Mouse (Mus musculus): Measurements from ENCODE around the gene Mpst. TPM values are rescaled to one million over a fixed set of nuclear protein-coding genes. Genes with fewer than 3 reads are reported as not detected.

The Mpst gene
- polyA plus RNA-seq, 1 experiment from 2014 or later: 2.7 TPM

DNA sequence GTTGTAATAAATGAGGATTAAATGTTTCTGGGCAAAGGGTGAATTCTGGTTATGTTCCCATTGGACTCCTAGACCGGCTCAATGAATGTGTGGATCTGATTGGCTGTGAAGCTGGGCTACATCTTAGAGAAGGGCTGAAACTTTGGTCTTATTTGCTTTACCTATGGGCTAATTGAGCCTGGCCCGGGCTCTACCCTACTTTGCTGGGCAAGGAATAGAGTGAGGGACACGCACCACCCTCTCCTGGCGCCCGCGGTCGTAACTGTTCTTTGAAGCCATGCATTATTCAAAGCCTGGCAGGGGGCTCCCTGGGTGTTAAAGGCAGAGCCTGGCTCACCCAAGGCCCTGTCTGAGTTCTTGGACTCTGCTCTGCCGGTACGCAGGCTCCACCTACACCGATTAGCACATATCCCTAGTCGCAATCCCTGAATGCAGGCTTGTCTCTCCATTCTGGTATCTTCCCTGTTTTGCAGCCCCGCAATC, 3.4 kb downstream of the Mpst start:
- Histone ChIP-seq H3K4me3 (ENCODE audit: low read depth, low read length) (peak overlapping the region; percentile 15), H3K27me3 (replicated peaks; ENCODE audit: control insufficient read depth, insufficient read depth, low read length) (peaks cover 42% of the 10 kb centered on the region), H3K36me3 (ENCODE audit: control insufficient read depth, insufficient read depth, low read length) (no peaks in the 10 kb centered on the region), H3K4me1 (replicated peaks; ENCODE audit: control insufficient read depth, insufficient read depth, low read length) (peaks cover 9% of the 10 kb centered on the region; the same call in 1 of the 2 replicates), H3K27ac (ENCODE audit: low read depth) (no peak overlapping the region), H3K4me2 (ENCODE audit: low read length) (peak overlapping the region; percentile 36), H3K9me3 (ENCODE audit: control insufficient read depth, low read length) (no peaks in the 10 kb centered on the region), H3K9ac (ENCODE audit: low read length) (0 out of 2 replicates have a peak overlapping the region, but pooled peaks have one; percentile 4)
- ATAC-seq (replicated peaks; ENCODE audit: low FRiP score, low TSS enrichment, low read depth) (no peak), DNase-seq (ENCODE audit: low spot score) (peak; percentile 74)
- 16% methylated on average over 12 of the region's 12 CpGs for WGBS

DNA sequence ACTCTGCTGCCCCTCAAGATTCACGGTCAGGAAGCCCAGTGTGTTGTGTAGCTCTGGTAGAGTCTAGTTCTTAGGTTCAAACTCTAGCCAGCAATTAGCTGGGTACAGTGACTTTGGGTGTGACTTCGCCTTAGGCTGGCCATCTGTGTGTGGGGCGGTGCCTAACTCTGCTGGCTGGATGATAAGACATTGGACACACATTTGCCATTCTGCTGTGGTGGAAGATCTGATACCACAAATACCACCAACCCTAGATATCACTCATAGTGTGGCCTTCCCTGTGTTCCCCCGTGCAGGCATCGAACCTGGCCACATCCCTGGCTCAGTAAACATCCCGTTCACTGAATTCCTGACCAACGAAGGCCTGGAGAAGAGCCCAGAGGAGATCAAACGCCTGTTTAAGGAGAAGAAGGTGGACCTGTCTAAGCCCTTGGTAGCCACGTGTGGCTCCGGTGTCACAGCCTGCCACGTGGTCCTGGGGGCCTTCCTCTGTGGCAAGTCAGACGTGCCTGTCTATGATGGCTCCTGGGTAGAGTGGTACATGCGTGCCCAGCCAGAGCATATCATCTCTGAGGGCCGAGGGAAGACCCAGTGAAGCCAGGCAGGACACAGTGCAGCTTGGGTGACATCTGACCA, 7.0 kb downstream of the Mpst start:
- ATAC-seq (replicated peaks; ENCODE audit: low FRiP score, low TSS enrichment, low read depth) (no peak), DNase-seq (ENCODE audit: low spot score) (no peak)
- WGBS: 86% methylated on average over 14 of the region's 14 CpGs
- no peaks in the 10 kb centered on the region for H3K36me3 ChIP-seq (ENCODE audit: control insufficient read depth, insufficient read depth, low read length)
- no peaks in the 10 kb centered on the region for H3K9me3 ChIP-seq (ENCODE audit: control insufficient read depth, low read length)
- no peak overlapping the region for H3K4me2 ChIP-seq (ENCODE audit: low read length)
- no peak overlapping the region for H3K4me3 ChIP-seq (ENCODE audit: low read depth, low read length)
- no peak overlapping the region for H3K27ac ChIP-seq (ENCODE audit: low read depth)
- H3K4me1 ChIP-seq (replicated peaks; ENCODE audit: control insufficient read depth, insufficient read depth, low read length): no peaks in the 10 kb centered on the region
- H3K9ac ChIP-seq (ENCODE audit: low read length): no peak overlapping the region
- peaks cover 35% of the 10 kb centered on the region for H3K27me3 ChIP-seq (replicated peaks; ENCODE audit: control insufficient read depth, insufficient read depth, low read length)

DNA sequence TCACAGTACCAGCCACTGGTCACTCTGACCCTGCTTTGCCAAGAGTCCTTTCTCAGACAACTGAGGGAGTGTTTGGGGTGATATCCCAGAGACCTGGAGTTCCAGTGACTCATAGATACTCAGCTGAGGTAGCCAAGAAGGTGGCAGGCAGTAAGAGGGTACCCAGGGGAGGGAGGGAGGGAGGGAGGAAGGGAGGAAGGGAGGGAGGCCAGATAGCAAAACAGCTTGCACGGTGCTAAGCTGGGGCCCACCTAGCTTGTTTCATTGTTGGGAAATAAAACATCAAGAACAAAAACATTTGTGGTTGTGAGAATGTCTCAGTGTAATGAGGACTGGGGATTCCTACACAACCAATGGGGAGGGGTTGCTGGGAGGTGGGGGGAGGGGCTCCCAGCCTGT, 7.5 kb downstream of the Mpst start:
- Histone ChIP-seq H3K27ac (ENCODE audit: low read depth) (no peak overlapping the region), H3K36me3 (ENCODE audit: control insufficient read depth, insufficient read depth, low read length) (no peaks in the 10 kb centered on the region), H3K4me2 (ENCODE audit: low read length) (no peak overlapping the region), H3K27me3 (replicated peaks; ENCODE audit: control insufficient read depth, insufficient read depth, low read length) (peaks cover 34% of the 10 kb centered on the region), H3K9me3 (ENCODE audit: control insufficient read depth, low read length) (no peaks in the 10 kb centered on the region), H3K4me1 (replicated peaks; ENCODE audit: control insufficient read depth, insufficient read depth, low read length) (no peaks in the 10 kb centered on the region), H3K9ac (ENCODE audit: low read length) (no peak overlapping the region), H3K4me3 (ENCODE audit: low read depth, low read length) (no peak overlapping the region)
- no peak for ATAC-seq (replicated peaks; ENCODE audit: low FRiP score, low TSS enrichment, low read depth)
- no peak for DNase-seq (ENCODE audit: low spot score)
- 47% methylated on average over 1 of the region's 1 CpGs for WGBS

DNA sequence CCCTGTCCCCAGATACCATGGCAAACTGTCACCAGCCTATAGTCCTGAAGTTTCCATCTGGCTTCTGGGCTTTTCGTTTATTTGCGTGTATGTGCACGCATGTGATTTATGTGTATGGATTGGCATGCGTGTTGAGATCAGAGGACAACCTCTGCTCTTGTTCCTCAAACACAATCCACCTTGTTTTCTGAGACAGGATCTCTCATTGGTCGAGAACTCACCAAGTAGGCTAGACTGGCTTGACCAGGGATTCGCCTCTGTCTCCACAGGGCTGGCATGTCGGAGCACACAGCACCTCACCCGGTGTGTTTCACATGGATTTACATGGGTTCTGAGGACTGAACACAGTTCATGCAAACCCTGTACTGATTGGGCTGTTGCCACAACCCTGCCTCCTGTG, 7.9 kb downstream of the Mpst start:
- Histone ChIP-seq H3K9me3 (ENCODE audit: control insufficient read depth, low read length) (no peaks in the 10 kb centered on the region), H3K27ac (ENCODE audit: low read depth) (no peak overlapping the region), H3K27me3 (replicated peaks; ENCODE audit: control insufficient read depth, insufficient read depth, low read length) (peaks cover 32% of the 10 kb centered on the region), H3K4me2 (ENCODE audit: low read length) (no peak overlapping the region), H3K4me3 (ENCODE audit: low read depth, low read length) (no peak overlapping the region), H3K9ac (ENCODE audit: low read length) (no peak overlapping the region), H3K36me3 (ENCODE audit: control insufficient read depth, insufficient read depth, low read length) (no peaks in the 10 kb centered on the region), H3K4me1 (replicated peaks; ENCODE audit: control insufficient read depth, insufficient read depth, low read length) (no peaks in the 10 kb centered on the region)
- WGBS: 88% methylated on average over 8 of the region's 8 CpGs
- no peak for DNase-seq (ENCODE audit: low spot score)
- no peak for ATAC-seq (replicated peaks; ENCODE audit: low FRiP score, low TSS enrichment, low read depth)

DNA sequence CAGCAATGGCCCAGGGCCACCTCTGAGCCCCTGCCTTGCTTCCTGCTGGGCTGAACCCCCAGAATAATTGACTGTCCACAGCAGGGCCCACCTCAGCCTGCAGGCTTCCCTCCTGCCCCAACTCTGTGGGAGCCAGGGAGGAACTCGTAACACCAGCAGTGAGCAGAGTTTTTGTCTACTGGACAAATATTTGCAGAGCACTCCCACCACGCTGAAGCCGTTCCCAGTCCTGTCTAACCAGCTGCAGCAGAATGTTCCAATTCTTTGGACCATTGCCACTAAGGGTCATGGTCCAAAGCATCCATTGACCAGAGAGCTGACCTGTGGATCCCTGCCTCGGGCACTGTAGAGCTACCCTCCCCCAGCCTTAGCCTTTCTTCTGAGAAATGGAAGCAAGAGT, 10.7 kb downstream of the Mpst start:
- no peaks in the 10 kb centered on the region for H3K36me3 ChIP-seq (ENCODE audit: control insufficient read depth, insufficient read depth, low read length)
- H3K4me3 ChIP-seq (ENCODE audit: low read depth, low read length): no peak overlapping the region
- no peak for ATAC-seq (replicated peaks; ENCODE audit: low FRiP score, low TSS enrichment, low read depth)
- no peak overlapping the region for H3K27ac ChIP-seq (ENCODE audit: low read depth)
- no peaks in the 10 kb centered on the region for H3K9me3 ChIP-seq (ENCODE audit: control insufficient read depth, low read length)
- no peaks in the 10 kb centered on the region for H3K4me1 ChIP-seq (replicated peaks; ENCODE audit: control insufficient read depth, insufficient read depth, low read length)
- no peak overlapping the region for H3K4me2 ChIP-seq (ENCODE audit: low read length)
- no peak for DNase-seq (ENCODE audit: low spot score)
- no peak overlapping the region for H3K9ac ChIP-seq (ENCODE audit: low read length)
- 34% methylated on average over 4 of the region's 4 CpGs for WGBS
- peaks cover 21% of the 10 kb centered on the region for H3K27me3 ChIP-seq (replicated peaks; ENCODE audit: control insufficient read depth, insufficient read depth, low read length)

DNA sequence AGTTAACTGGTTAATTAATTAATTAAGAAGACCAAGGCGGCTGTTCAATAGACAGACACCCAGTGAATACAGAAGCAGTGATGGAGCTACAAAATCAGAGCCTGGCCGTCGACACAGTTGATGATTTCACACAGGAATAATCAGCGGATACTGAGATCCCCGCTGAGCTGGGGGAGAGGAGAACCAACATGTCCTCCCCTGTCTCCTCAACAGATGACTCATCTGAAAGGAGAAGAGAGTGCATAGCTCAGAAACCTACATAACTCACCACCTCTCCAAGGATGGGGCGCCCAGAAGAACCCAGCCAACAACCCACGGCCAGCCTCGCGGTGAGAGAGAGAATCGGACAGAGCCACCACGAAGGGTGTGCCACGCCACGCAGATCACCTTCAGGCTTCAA, 14.2 kb downstream of the Mpst start:
- Histone ChIP-seq H3K4me3 (ENCODE audit: low read depth, low read length) (no peak overlapping the region), H3K9me3 (ENCODE audit: control insufficient read depth, low read length) (no peaks in the 10 kb centered on the region), H3K4me2 (ENCODE audit: low read length) (no peak overlapping the region), H3K36me3 (ENCODE audit: control insufficient read depth, insufficient read depth, low read length) (no peaks in the 10 kb centered on the region), H3K9ac (ENCODE audit: low read length) (no peak overlapping the region), H3K27ac (ENCODE audit: low read depth) (no peak overlapping the region), H3K27me3 (replicated peaks; ENCODE audit: control insufficient read depth, insufficient read depth, low read length) (peaks cover 35% of the 10 kb centered on the region), H3K4me1 (replicated peaks; ENCODE audit: control insufficient read depth, insufficient read depth, low read length) (no peaks in the 10 kb centered on the region)
- 83% methylated on average over 13 of the region's 13 CpGs for WGBS
- ATAC-seq (replicated peaks; ENCODE audit: low FRiP score, low TSS enrichment, low read depth): no peak
- DNase-seq (ENCODE audit: low spot score): no peak

DNA sequence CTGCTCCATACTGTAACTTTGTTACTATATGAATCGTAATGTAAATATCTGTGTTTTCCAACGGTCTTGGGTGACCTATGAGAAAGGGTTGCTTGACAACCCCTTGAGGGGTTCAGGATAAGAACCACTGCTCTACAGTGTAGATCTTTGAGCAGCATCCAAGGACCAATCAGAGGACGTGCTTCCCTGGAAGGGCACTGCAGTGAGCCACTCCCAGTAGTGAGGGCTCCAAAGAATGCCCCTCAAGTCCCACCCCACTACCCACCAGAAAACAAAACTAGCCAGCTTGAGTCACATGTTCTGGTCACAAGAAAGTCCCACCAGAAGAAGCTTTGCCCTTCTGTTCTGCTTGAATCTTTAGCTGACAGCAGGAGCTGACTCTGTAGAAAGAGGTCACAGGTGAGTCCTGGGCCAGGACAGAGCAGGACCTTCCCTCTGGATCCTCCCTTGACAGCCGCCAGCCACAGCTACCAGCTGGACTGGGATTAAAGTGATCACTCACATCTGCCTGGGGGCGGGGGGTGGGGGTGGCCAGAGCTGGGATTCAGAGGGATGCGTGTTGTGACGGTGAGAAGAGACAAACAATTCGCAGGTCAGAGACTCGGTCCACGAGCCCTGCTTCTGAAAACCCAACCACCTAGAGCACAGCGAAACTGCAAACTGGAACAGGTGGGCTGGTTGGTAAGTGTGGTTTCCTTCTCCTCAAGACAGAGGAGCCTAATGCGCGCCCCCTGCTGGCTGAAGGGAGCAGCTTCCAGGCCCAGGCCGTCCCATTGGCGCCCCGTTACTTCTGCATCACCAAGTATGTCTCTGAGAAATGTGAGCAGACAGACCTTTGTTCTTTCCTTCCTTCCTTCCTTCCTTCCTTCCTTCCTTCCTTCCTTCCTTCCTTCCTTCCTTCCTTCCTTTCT, 16.1 kb downstream of the Mpst start:
- ATAC-seq (replicated peaks; ENCODE audit: low FRiP score, low TSS enrichment, low read depth) (no peak), DNase-seq (ENCODE audit: low spot score) (peak; percentile 90)
- no peaks in the 10 kb centered on the region for H3K36me3 ChIP-seq (ENCODE audit: control insufficient read depth, insufficient read depth, low read length)
- H3K27ac ChIP-seq (ENCODE audit: low read depth): no peak overlapping the region
- H3K4me2 ChIP-seq (ENCODE audit: low read length): no peak overlapping the region
- 16% methylated on average over 16 of the region's 16 CpGs for WGBS
- H3K9me3 ChIP-seq (ENCODE audit: control insufficient read depth, low read length): no peaks in the 10 kb centered on the region
- H3K4me3 ChIP-seq (ENCODE audit: low read depth, low read length): no peak overlapping the region
- peaks cover 38% of the 10 kb centered on the region for H3K27me3 ChIP-seq (replicated peaks; ENCODE audit: control insufficient read depth, insufficient read depth, low read length)
- no peak overlapping the region for H3K9ac ChIP-seq (ENCODE audit: low read length)
- H3K4me1 ChIP-seq (replicated peaks; ENCODE audit: control insufficient read depth, insufficient read depth, low read length): no peaks in the 10 kb centered on the region

DNA sequence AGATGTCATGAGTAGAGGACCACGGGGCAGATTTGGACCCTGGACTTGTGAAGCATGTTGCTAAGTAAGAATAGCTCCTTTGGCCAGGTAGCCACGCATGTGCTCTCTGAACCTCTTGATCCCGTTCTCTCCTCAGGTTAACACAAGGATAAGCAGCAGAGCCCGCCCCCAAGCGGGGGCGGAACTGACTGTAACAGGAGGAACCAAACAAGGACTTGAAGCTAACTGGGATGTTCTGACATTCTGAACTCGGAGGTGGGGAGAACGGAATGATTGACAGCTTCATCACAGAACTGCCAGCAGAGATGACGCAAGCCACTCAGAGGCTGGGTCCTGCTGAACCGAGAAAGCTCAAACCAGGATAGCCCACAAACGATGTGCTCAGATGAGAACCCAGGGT, 18.3 kb downstream of the Mpst start:
- Histone ChIP-seq H3K27ac (ENCODE audit: low read depth) (no peak overlapping the region), H3K36me3 (ENCODE audit: control insufficient read depth, insufficient read depth, low read length) (no peaks in the 10 kb centered on the region), H3K9me3 (ENCODE audit: control insufficient read depth, low read length) (no peaks in the 10 kb centered on the region), H3K4me1 (replicated peaks; ENCODE audit: control insufficient read depth, insufficient read depth, low read length) (peaks cover 5% of the 10 kb centered on the region), H3K9ac (ENCODE audit: low read length) (no peak overlapping the region), H3K27me3 (replicated peaks; ENCODE audit: control insufficient read depth, insufficient read depth, low read length) (peaks cover 38% of the 10 kb centered on the region), H3K4me3 (ENCODE audit: low read depth, low read length) (no peak overlapping the region), H3K4me2 (ENCODE audit: low read length) (no peak overlapping the region)
- WGBS: 12% methylated on average over 11 of the region's 11 CpGs
- ATAC-seq (replicated peaks; ENCODE audit: low FRiP score, low TSS enrichment, low read depth): no peak
- DNase-seq (ENCODE audit: low spot score): no peak

All from intestine, embryonic 14.5 days (tissue).